Mouse (Mus musculus): ENCODE results near the gene Ing2. TPM values are rescaled to one million over a fixed set of nuclear protein-coding genes. Genes with fewer than 3 reads are reported as not detected.

The Ing2 gene
- 17.9 and 18.6 TPM in 2 replicates for total RNA-seq (2012; rRNA removed)
- 100 to 1,000 TPM in 1 of 2 experiments, 10 to 100 TPM in 1; 61.7 to 363 TPM for polyA plus RNA-seq (2012; ENCODE audit: insufficient read depth in 1 of 2, insufficient read length in 2 of 2, low read depth in 1 of 2, low replicate concordance in 2 of 2, missing spikeins in 1 of 2)

GRCm38 (mm10) chr8:47674777-47675710, at the start of gene Ing2:
Gene Ing2 (minus strand): TSS chr8:47675556.
- peak; percentile 100 for DNase-seq (ENCODE audit: low read depth, low spot score)
- Histone ChIP-seq H3K4me3 (ENCODE audit: control insufficient read depth in 1 of 2, insufficient read depth in 1 of 2, low read depth in 2 of 2, low read length in 2 of 2) (peak within 1 kb of the TSS; percentile 89 to 99), H3K4me1 (ENCODE audit: control insufficient read depth in 1 of 2, insufficient read depth in 2 of 2, low read length in 2 of 2) (peaks cover 4 to 6% of the 10 kb centered on the region in 2 experiments; a peak in 2 of 4 replicates), H3K27ac (ENCODE audit: control insufficient read depth, low read depth, low read length) (peak within 1 kb of the TSS; percentile 92), H3K27me3 (ENCODE audit: control insufficient read depth in 1 of 2, insufficient read depth in 2 of 2, low read length in 2 of 2) (no peaks in the 10 kb centered on the region), H3K36me3 (ENCODE audit: control insufficient read depth in 1 of 2, insufficient read depth in 2 of 2, low read length in 2 of 2) (peaks cover 0 to 17% of the 10 kb centered on the region in 2 experiments; a peak in 3 of 4 replicates), H3K79me2 (ENCODE audit: control insufficient read depth, insufficient read depth, low read length, poor library complexity) (peaks cover 50% of the 10 kb centered on the region), H3K9me3 (replicated peaks; ENCODE audit: insufficient read depth, low read length) (no peaks in the 10 kb centered on the region), H3K9ac (ENCODE audit: control insufficient read depth, low read depth, low read length, poor library complexity, severe bottlenecking) (peak within 1 kb of the TSS; percentile 95)
- TF ChIP-seq NRF1 (IDR thresholded peaks at IDR 0.05; ENCODE audit: insufficient read depth, low read depth, low read length, poor library complexity, severe bottlenecking) (peak; percentile 87), ZKSCAN1 (IDR thresholded peaks at IDR 0.05; ENCODE audit: low read depth, low read length) (no peak), MXI1 (IDR thresholded peaks at IDR 0.05; ENCODE audit: low read depth, low read length) (0 out of 2 replicates have a peak, but pooled peaks have one; percentile 11), MEF2A (IDR thresholded peaks at IDR 0.05; ENCODE audit: extremely low read depth, insufficient replicate concordance, low read depth, low read length, poor library complexity, severe bottlenecking) (no peak), MYB (IDR thresholded peaks at IDR 0.05; ENCODE audit: low read depth, low read length) (no peak), ETS1 (IDR thresholded peaks at IDR 0.05; ENCODE audit: low read depth, low read length) (peak; percentile 29; the same call in 1 of the 2 replicates), E2F4 (IDR thresholded peaks at IDR 0.05; ENCODE audit: borderline replicate concordance, low read depth, low read length) (peak; percentile 80; the same call in 1 of the 2 replicates), KAT2A (conservative IDR thresholded peaks at IDR 0.05; ENCODE audit: low read depth, low read length) (no peak; the same call in 1 of the 2 replicates), SMC3 (IDR thresholded peaks at IDR 0.05; ENCODE audit: low read depth, low read length) (no peak), JUND (IDR thresholded peaks at IDR 0.05; ENCODE audit: low read depth, low read length) (no peak), POLR2AphosphoS2 (IDR thresholded peaks at IDR 0.05; ENCODE audit: low read length) (peak; percentile 95), GABPA (IDR thresholded peaks at IDR 0.05; ENCODE audit: low read depth, low read length) (no peak), ZC3H11A (IDR thresholded peaks at IDR 0.05; ENCODE audit: low read depth, low read length) (no peak), TBP (IDR thresholded peaks at IDR 0.05; ENCODE audit: low read depth, low read length) (peak; percentile 98), BHLHE40 (IDR thresholded peaks at IDR 0.05; ENCODE audit: borderline replicate concordance, low read depth, low read length) (no peak), HCFC1 (IDR thresholded peaks at IDR 0.05; ENCODE audit: low read depth, low read length) (peak; percentile 80), GATA1 (IDR thresholded peaks at IDR 0.05; ENCODE audit: low read depth, low read length) (no peak), ZMIZ1 (IDR thresholded peaks at IDR 0.05; ENCODE audit: low read depth, low read length) (peak; percentile 86), USF1 (IDR thresholded peaks at IDR 0.05; ENCODE audit: low read depth, low read length) (no peak), POLR2A (IDR thresholded peaks at IDR 0.05; ENCODE audit: control insufficient read depth in 1 of 2, insufficient read depth in 1 of 2, low read depth in 1 of 2, low read length in 2 of 2, poor library complexity in 1 of 2) (peak; percentile 86 to 91), ELF1 (IDR thresholded peaks at IDR 0.05; ENCODE audit: low read depth, low read length) (peak; percentile 25; the same call in 1 of the 2 replicates), CHD1 (IDR thresholded peaks at IDR 0.05; ENCODE audit: low read depth, low read length) (no peak), POLR2AphosphoS5 (IDR thresholded peaks at IDR 0.05; ENCODE audit: borderline replicate concordance, low read depth, low read length) (no peak), EP300 (IDR thresholded peaks at IDR 0.05; ENCODE audit: low read depth in 1 of 2, low read length in 2 of 2) (peak in 1 of 2 experiments; percentile 36; a peak in 1 of 4 replicates), MAZ (IDR thresholded peaks at IDR 0.05; ENCODE audit: low read depth, low read length) (peak; percentile 54), CTCF (IDR thresholded peaks at IDR 0.05 in 2 of 3, conservative IDR thresholded peaks at IDR 0.05 in 1 of 3; ENCODE audit: control insufficient read depth in 1 of 3, insufficient read depth in 1 of 3, low read depth in 2 of 3, low read length in 3 of 3, poor library complexity in 1 of 3, severe bottlenecking in 1 of 3) (no peak), UBTF (IDR thresholded peaks at IDR 0.05; ENCODE audit: borderline replicate concordance, insufficient read depth, low read depth, low read length) (peak; percentile 23; the same call in 1 of the 2 replicates), USF2 (IDR thresholded peaks at IDR 0.05; ENCODE audit: borderline replicate concordance in 1 of 2, insufficient read depth in 1 of 2, low read depth in 1 of 2, low read length in 2 of 2) (no peak), SIN3A (IDR thresholded peaks at IDR 0.05; ENCODE audit: low read length) (peak; percentile 51), RCOR1 (IDR thresholded peaks at IDR 0.05; ENCODE audit: low read depth, low read length) (no peak), CHD2 (IDR thresholded peaks at IDR 0.05; ENCODE audit: low read length) (no peak), MAX (IDR thresholded peaks at IDR 0.05; ENCODE audit: low read length) (peak; percentile 80), NELFE (IDR thresholded peaks at IDR 0.05; ENCODE audit: low read depth, low read length) (peak; percentile 98), MYC (IDR thresholded peaks at IDR 0.05; ENCODE audit: low read depth, low read length) (no peak)
